Mouse (Mus musculus): ENCODE measurements at regions not wholly inside any gene's neighbourhood (a gene's known extent, or its start where the extent isn't known, plus 50 kb on each side); places are given as distances from the start of the nearest gene placed in this dataset.

DNA sequence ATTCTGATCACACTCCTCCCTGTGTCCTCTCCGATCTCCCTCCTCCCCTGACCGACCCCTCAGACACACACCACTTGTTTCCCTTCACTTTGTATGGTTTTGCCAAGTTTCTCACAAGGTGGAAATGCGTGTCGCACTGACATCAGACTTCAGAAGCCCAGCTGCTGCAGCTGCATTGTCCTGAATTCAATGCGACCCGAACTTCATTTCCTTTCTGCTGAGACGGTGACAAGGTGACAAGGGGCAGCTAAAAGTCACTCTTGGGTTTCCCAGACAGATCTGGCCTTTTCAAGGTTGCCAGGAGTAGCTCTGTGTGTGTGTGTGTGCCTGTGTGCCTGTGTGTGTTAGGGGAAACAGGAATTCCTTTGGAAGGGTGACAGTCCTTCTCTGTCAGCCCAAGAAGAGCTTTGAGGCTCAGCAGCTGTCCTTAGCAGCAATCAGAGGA, 139.5 kb downstream of the Plk2 start:
- Histone ChIP-seq H3K36me3 (ENCODE audit: insufficient read depth, low read length) (no peaks in the 10 kb centered on the region), H3K27me3 (ENCODE audit: insufficient read depth, low read length) (no peaks in the 10 kb centered on the region), H3K4me3 (replicated peaks; ENCODE audit: low read depth, low read length) (no peak overlapping the region), H3K4me1 (replicated peaks; ENCODE audit: insufficient read depth, low read length) (no peaks in the 10 kb centered on the region), H3K9ac (ENCODE audit: low read depth, low read length) (no peak overlapping the region), H3K27ac (no peak overlapping the region), H3K4me2 (ENCODE audit: low read length) (no peak overlapping the region), H3K9me3 (replicated peaks; ENCODE audit: low read length) (no peaks in the 10 kb centered on the region)
- ATAC-seq (replicated peaks; ENCODE audit: low FRiP score, low read depth) (no peak; the same call in 1 of the 2 replicates), DNase-seq (ENCODE audit: low spot score) (peak; percentile 68)
- TF ChIP-seq CTCF (IDR thresholded peaks at IDR 0.05; ENCODE audit: low read depth) = no peak
- WGBS = 18% methylated on average over 7 of the region's 7 CpGs

- no peak overlapping the region for H3K27ac ChIP-seq
- H3K4me1 ChIP-seq (replicated peaks; ENCODE audit: insufficient read depth, low read length) = no peaks in the 10 kb centered on the region
- H3K9me3 ChIP-seq (replicated peaks; ENCODE audit: low read length) = no peaks in the 10 kb centered on the region
- no peak for TF ChIP-seq CTCF (IDR thresholded peaks at IDR 0.05; ENCODE audit: low read depth)
- 82% methylated on average over 2 of the region's 2 CpGs for WGBS
- ATAC-seq (replicated peaks; ENCODE audit: low FRiP score, low read depth) = no peak
- H3K27me3 ChIP-seq (ENCODE audit: insufficient read depth, low read length) = no peaks in the 10 kb centered on the region
- H3K4me2 ChIP-seq (ENCODE audit: low read length) = no peak overlapping the region
- no peak for DNase-seq (ENCODE audit: low spot score)
- H3K4me3 ChIP-seq (replicated peaks; ENCODE audit: low read depth, low read length) = no peak overlapping the region
- no peak overlapping the region for H3K9ac ChIP-seq (ENCODE audit: low read depth, low read length)
- no peaks in the 10 kb centered on the region for H3K36me3 ChIP-seq (ENCODE audit: insufficient read depth, low read length)
Measured at GRCm38 (mm10) chr13:110535785-110536184, 140.9 kb downstream of the Plk2 start.

DNA sequence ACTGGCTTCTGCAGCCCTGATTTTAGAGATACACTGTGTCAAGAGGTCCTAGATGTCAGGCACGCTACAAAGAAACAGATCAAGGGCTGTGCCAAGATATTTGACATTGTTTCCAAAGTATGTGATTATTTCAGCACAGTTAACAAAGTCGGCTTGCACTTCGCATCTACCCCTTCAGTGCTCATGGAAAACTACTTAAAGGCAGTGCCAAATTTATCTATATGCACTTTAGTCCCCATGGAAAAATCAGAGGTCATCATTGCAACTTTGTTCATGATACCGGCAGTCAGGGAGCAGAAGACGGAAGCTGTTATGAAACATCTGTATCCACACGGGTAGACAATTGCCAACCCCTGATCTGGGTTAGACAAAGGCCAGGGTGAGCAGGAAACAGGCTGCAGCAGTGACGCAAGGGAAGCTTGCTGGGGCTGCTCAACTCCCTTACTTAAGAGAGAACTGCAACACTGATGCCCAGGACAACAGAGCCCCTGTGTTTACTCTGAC, 143.2 kb downstream of the Plk2 start:
- DNase-seq (ENCODE audit: low spot score) = peak; percentile 81
- WGBS = 38% methylated on average over 7 of the region's 7 CpGs
- no peak; the same call in 1 of the 2 replicates for ATAC-seq (replicated peaks; ENCODE audit: low FRiP score, low read depth)
- H3K27ac ChIP-seq = no peak overlapping the region
- no peaks in the 10 kb centered on the region for H3K27me3 ChIP-seq (ENCODE audit: insufficient read depth, low read length)
- no peak overlapping the region for H3K4me3 ChIP-seq (replicated peaks; ENCODE audit: low read depth, low read length)
- H3K36me3 ChIP-seq (ENCODE audit: insufficient read depth, low read length) = no peaks in the 10 kb centered on the region
- no peak overlapping the region for H3K9ac ChIP-seq (ENCODE audit: low read depth, low read length)
- no peak for TF ChIP-seq CTCF (IDR thresholded peaks at IDR 0.05; ENCODE audit: low read depth)
- no peaks in the 10 kb centered on the region for H3K4me1 ChIP-seq (replicated peaks; ENCODE audit: insufficient read depth, low read length)
- no peaks in the 10 kb centered on the region for H3K9me3 ChIP-seq (replicated peaks; ENCODE audit: low read length)
- no peak overlapping the region for H3K4me2 ChIP-seq (ENCODE audit: low read length)

- Histone ChIP-seq H3K36me3 (ENCODE audit: insufficient read depth, low read length) (no peaks in the 10 kb centered on the region), H3K27ac (no peak overlapping the region), H3K9me3 (replicated peaks; ENCODE audit: low read length) (no peaks in the 10 kb centered on the region), H3K4me2 (ENCODE audit: low read length) (no peak overlapping the region), H3K9ac (ENCODE audit: low read depth, low read length) (no peak overlapping the region), H3K4me3 (replicated peaks; ENCODE audit: low read depth, low read length) (no peak overlapping the region), H3K27me3 (ENCODE audit: insufficient read depth, low read length) (no peaks in the 10 kb centered on the region), H3K4me1 (replicated peaks; ENCODE audit: insufficient read depth, low read length) (no peaks in the 10 kb centered on the region)
- no peak for DNase-seq (ENCODE audit: low spot score)
- 78% methylated on average over 13 of the region's 13 CpGs for WGBS
- no peak for TF ChIP-seq CTCF (IDR thresholded peaks at IDR 0.05; ENCODE audit: low read depth)
- ATAC-seq (replicated peaks; ENCODE audit: low FRiP score, low read depth) = no peak
Measured at GRCm38 (mm10) chr13:110540543-110541265, 145.9 kb downstream of the Plk2 start.

DNA sequence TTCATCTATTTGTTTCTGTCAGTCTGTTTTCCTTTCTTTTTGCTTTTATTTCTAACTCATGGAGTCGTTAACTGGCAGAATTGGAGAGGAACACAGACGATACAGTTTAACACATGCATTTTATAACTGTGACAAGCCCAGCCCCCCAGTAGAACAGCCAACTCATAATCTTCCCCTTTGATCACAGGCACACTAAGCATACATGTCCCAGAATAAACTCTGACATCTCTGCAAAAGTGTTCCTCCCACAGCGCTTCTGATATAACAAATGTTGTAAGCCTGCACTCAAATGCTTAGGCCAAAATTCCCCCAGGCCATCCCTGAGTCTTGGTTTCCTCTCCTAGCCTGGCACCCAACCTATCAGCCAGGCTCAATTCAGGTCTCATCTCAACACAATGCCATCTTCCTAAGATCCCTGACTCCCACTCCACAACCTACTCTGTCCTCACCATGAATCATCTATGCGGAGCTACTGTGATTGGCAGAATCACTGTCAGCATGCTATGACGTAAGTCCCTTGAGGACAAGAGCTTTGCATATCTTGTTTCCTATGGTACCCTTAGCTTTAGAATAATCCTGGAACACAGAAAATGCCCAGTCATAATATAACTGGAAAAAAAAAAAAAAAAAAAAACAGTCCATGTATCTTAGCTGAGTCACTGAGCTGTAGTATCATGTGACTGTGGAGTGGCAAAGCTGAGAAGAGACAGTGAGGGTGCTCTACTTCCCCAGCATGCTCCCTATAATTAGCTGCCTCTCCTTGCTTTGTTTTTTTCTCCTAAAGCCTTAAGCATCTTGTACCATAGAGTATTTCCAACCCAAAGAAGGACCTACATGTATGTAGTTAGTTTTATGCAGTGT, 146.7 kb downstream of the Plk2 start:
- H3K4me1 ChIP-seq (replicated peaks; ENCODE audit: insufficient read depth, low read length) = no peaks in the 10 kb centered on the region
- H3K4me3 ChIP-seq (replicated peaks; ENCODE audit: low read depth, low read length) = no peak overlapping the region
- no peak overlapping the region for H3K9ac ChIP-seq (ENCODE audit: low read depth, low read length)
- no peaks in the 10 kb centered on the region for H3K36me3 ChIP-seq (ENCODE audit: insufficient read depth, low read length)
- DNase-seq (ENCODE audit: low spot score) (no peak), ATAC-seq (replicated peaks; ENCODE audit: low FRiP score, low read depth) (no peak)
- no peak overlapping the region for H3K4me2 ChIP-seq (ENCODE audit: low read length)
- no peak for TF ChIP-seq CTCF (IDR thresholded peaks at IDR 0.05; ENCODE audit: low read depth)
- no peaks in the 10 kb centered on the region for H3K9me3 ChIP-seq (replicated peaks; ENCODE audit: low read length)
- WGBS = 64% methylated on average over 5 of the region's 5 CpGs
- no peaks in the 10 kb centered on the region for H3K27me3 ChIP-seq (ENCODE audit: insufficient read depth, low read length)
- no peak overlapping the region for H3K27ac ChIP-seq

DNA sequence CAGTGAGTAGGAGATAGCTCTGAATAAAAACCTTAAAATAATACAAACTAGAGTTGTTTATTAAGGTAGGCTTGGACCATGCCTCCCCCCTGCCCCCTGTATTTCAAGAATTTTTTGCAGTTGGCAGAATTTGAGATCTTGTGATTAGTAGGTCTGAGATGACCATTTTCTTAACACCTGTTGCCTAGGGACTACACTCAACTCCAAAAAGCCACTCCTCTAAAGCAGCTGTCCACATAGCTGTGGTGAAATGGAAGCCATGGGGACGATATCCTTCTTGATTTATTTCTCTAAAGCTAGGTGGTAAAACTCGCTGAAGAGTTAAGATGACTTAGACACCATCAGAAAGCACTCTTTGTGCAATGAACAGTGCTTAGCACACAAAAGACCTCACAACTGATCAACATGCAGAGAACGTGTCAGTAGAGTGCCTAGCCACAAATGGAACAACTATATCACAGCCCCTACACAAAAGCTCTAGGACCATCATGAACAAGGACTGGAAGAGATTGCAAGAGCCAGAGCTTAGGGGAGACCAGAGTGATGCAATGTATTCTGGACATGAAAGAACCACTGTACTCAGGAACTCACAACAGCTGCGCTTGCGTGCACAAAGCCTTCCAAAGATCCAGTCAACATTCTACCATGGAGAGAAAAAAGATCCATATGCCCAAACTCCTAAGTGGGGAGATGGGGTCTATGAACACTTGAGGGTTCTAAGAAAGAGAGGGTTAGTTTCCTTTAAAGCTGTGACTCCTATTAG, 147.6 kb downstream of the Plk2 start:
- H3K9me3 ChIP-seq (replicated peaks; ENCODE audit: low read length) = no peaks in the 10 kb centered on the region
- H3K9ac ChIP-seq (ENCODE audit: low read depth, low read length) = no peak overlapping the region
- WGBS = 82% methylated on average over 5 of the region's 5 CpGs
- no peak for TF ChIP-seq CTCF (IDR thresholded peaks at IDR 0.05; ENCODE audit: low read depth)
- H3K27me3 ChIP-seq (ENCODE audit: insufficient read depth, low read length) = no peaks in the 10 kb centered on the region
- ATAC-seq (replicated peaks; ENCODE audit: low FRiP score, low read depth) = no peak
- H3K36me3 ChIP-seq (ENCODE audit: insufficient read depth, low read length) = no peaks in the 10 kb centered on the region
- H3K4me2 ChIP-seq (ENCODE audit: low read length) = no peak overlapping the region
- H3K4me3 ChIP-seq (replicated peaks; ENCODE audit: low read depth, low read length) = no peak overlapping the region
- no peaks in the 10 kb centered on the region for H3K4me1 ChIP-seq (replicated peaks; ENCODE audit: insufficient read depth, low read length)
- no peak for DNase-seq (ENCODE audit: low spot score)
- no peak overlapping the region for H3K27ac ChIP-seq

All from kidney, postnatal 0 days (tissue).